Mouse (Mus musculus): ENCODE measurements around the gene Nploc4. TPM values are rescaled to one million over a fixed set of nuclear protein-coding genes. Genes with fewer than 3 reads are reported as not detected.

The Nploc4 gene
- total and polyA plus RNA-seq, 3 experiments, result 40.6 to 115 (median 50.4) TPM

DNA sequence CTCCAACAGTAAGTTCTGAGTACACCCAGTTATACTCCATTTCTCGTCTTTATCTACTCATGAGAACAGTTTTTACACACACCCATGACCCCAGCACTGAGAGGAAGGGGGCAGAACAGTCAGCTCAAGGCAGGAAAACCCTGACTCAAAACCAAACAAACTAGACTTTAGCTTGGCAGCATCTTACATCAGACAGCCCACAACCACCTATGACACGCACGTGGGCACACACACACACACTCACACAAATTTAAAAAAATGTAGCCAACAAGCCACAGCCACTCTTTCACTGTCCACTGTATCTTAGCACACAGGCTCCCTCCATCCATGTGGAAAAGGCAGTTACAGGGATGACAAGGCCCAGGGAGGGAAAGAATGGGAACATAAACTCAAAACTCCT lies 10.8 kb downstream of the Nploc4 start:
- in situ Hi-C loops (cut with MboI; ENCODE audit: low pct_ligation_motif_present, low pct_unique_long_range_greater_than_20kb, low sequenced_read_pairs), result no loop called here
- H3K4me3 ChIP-seq (replicated peaks in 1 of 3; ENCODE audit: low read depth in 2 of 3, low read length in 2 of 3, poor library complexity in 1 of 3), result no peak overlapping the region
- peak; percentile 22 for DNase-seq (ENCODE audit: extremely low read depth)
- peak overlapping the region; percentile 21; the same call in 1 of the 2 replicates for H3K4me2 ChIP-seq (ENCODE audit: insufficient read depth, low read depth, poor library complexity, severe bottlenecking)
- H3K27me3 ChIP-seq (replicated peaks), result no peaks in the 10 kb centered on the region
- TF ChIP-seq BHLHE40 (IDR thresholded peaks at IDR 0.05; ENCODE audit: low read depth, low read length), result peak; percentile 90
- no peak for TF ChIP-seq POLR2A (IDR thresholded peaks at IDR 0.05; ENCODE audit: low read depth, low read length)
- TF ChIP-seq ETS1 (conservative IDR thresholded peaks at IDR 0.05; ENCODE audit: low read depth, low read length), result peak; percentile 41
- no peak for TF ChIP-seq ELF1 (IDR thresholded peaks at IDR 0.05; ENCODE audit: low read depth, low read length)
- TF ChIP-seq MXI1 (IDR thresholded peaks at IDR 0.05; ENCODE audit: low read depth, low read length), result peak; percentile 55
- no peak for TF ChIP-seq MAZ (IDR thresholded peaks at IDR 0.05; ENCODE audit: low read depth, low read length)
- TF ChIP-seq MYC (IDR thresholded peaks at IDR 0.05; ENCODE audit: low read depth, low read length), result peak; percentile 20; the same call in 1 of the 2 replicates
- TF ChIP-seq ZC3H11A (IDR thresholded peaks at IDR 0.05; ENCODE audit: low read depth, low read length), result no peak
- peak; percentile 83 for TF ChIP-seq IRF4 (IDR thresholded peaks at IDR 0.05; ENCODE audit: low read depth, low read length)
- peak; percentile 61; the same call in 1 of the 2 replicates for TF ChIP-seq ZNF384 (IDR thresholded peaks at IDR 0.05; ENCODE audit: low read depth, low read length)
- TF ChIP-seq EP300 (IDR thresholded peaks at IDR 0.05; ENCODE audit: low read length), result 0 out of 2 replicates have a peak, but pooled peaks have one; percentile 12
- peaks cover 4 to 14% of the 10 kb centered on the region in 2 experiments; a peak in 3 of 4 replicates for H3K4me1 ChIP-seq (ENCODE audit: control insufficient read depth in 1 of 2, insufficient read depth in 2 of 2)
- H3K79me2 ChIP-seq (replicated peaks; ENCODE audit: control insufficient read depth, extremely low read depth, insufficient read depth, poor library complexity, severe bottlenecking), result peaks cover 25% of the 10 kb centered on the region
- peaks cover 79 to 94% of the 10 kb centered on the region in 2 experiments for H3K36me3 ChIP-seq (replicated peaks in 1 of 2; ENCODE audit: control insufficient read depth in 1 of 2, insufficient read depth in 1 of 2, low read length in 1 of 2)
- dilution Hi-C loops (cut with MboI; ENCODE audit: extremely low pct_ligation_motif_present, extremely low pct_unique_long_range_greater_than_20kb, low sequenced_read_pairs), result no loop called here
- H3K9me3 ChIP-seq (replicated peaks; ENCODE audit: low read length), result no peaks in the 10 kb centered on the region
- H3K9ac ChIP-seq (ENCODE audit: insufficient read depth, low read depth), result no peak overlapping the region
- H3K27ac ChIP-seq (ENCODE audit: insufficient read depth, low read depth), result peak overlapping the region; percentile 68

GRCm38 (mm10) chr11:120423569-120424295 lies 13.8 kb downstream of the Nploc4 start:
- Histone ChIP-seq H3K4me1 (ENCODE audit: control insufficient read depth in 1 of 2, insufficient read depth in 2 of 2) (peaks cover 4 to 14% of the 10 kb centered on the region in 2 experiments; a peak in 3 of 4 replicates), H3K79me2 (replicated peaks; ENCODE audit: control insufficient read depth, extremely low read depth, insufficient read depth, poor library complexity, severe bottlenecking) (peaks cover 17% of the 10 kb centered on the region), H3K27ac (ENCODE audit: insufficient read depth, low read depth) (no peak overlapping the region), H3K4me2 (ENCODE audit: insufficient read depth, low read depth, poor library complexity, severe bottlenecking) (no peak overlapping the region), H3K9me3 (replicated peaks; ENCODE audit: low read length) (no peaks in the 10 kb centered on the region), H3K27me3 (replicated peaks) (no peaks in the 10 kb centered on the region), H3K4me3 (replicated peaks in 1 of 3; ENCODE audit: low read depth in 2 of 3, low read length in 2 of 3, poor library complexity in 1 of 3) (no peak overlapping the region), H3K9ac (ENCODE audit: insufficient read depth, low read depth) (no peak overlapping the region), H3K36me3 (replicated peaks in 1 of 2; ENCODE audit: control insufficient read depth in 1 of 2, insufficient read depth in 1 of 2, low read length in 1 of 2) (peaks cover 81 to 93% of the 10 kb centered on the region in 2 experiments)
- in situ Hi-C loops (cut with MboI; ENCODE audit: low pct_ligation_motif_present, low pct_unique_long_range_greater_than_20kb, low sequenced_read_pairs), result no loop called here
- no peak for TF ChIP-seq MAX (IDR thresholded peaks at IDR 0.05; ENCODE audit: low read length)
- TF ChIP-seq CTCF (conservative IDR thresholded peaks at IDR 0.05 in 1 of 2, IDR thresholded peaks at IDR 0.05 in 1 of 2; ENCODE audit: low read depth in 2 of 2, low read length in 2 of 2), result peak; percentile 85
- TF ChIP-seq IRF4 (IDR thresholded peaks at IDR 0.05; ENCODE audit: low read depth, low read length), result 0 out of 2 replicates have a peak, but pooled peaks have one; percentile 8
- no peak for TF ChIP-seq JUND (conservative IDR thresholded peaks at IDR 0.05; ENCODE audit: low read depth, low read length)
- no peak for TF ChIP-seq BHLHE40 (IDR thresholded peaks at IDR 0.05; ENCODE audit: low read depth, low read length)
- no peak; the same call in 1 of the 2 replicates for TF ChIP-seq SMC3 (IDR thresholded peaks at IDR 0.05; ENCODE audit: low read depth, low read length)
- TF ChIP-seq MYC (IDR thresholded peaks at IDR 0.05; ENCODE audit: low read depth, low read length), result no peak
- no peak for TF ChIP-seq NRF1 (IDR thresholded peaks at IDR 0.05; ENCODE audit: low read depth, low read length)
- peak; percentile 57 for TF ChIP-seq RAD21 (IDR thresholded peaks at IDR 0.05; ENCODE audit: low read depth, low read length)
- dilution Hi-C loops (cut with MboI; ENCODE audit: extremely low pct_ligation_motif_present, extremely low pct_unique_long_range_greater_than_20kb, low sequenced_read_pairs), result no loop called here
- peak; percentile 71 for DNase-seq (ENCODE audit: extremely low read depth)

All from CH12.LX (cell line).